Mouse (Mus musculus) limb, embryonic 13.5 days (tissue): ENCODE measurements around the gene Slc13a4. TPM values are rescaled to one million over a fixed set of nuclear protein-coding genes. Genes with fewer than 3 reads are reported as not detected.

ENCODE experiments used
- ATAC-seq: fragments of 200-750 bp; cut with Nextera tagmentation; 2 replicates; pipeline ENCODE4 v1.8.0; 2017; ENCODE audit warnings: low read depth, moderate number of reproducible peaks, moderate TSS enrichment; ENCODE audit not compliant: low FRiP score
- H3K27ac ChIP-seq: fragments of 300-500 bp; sonication (generic); 2 replicates; pipeline ENCODE4 v1.5.1; 2015; ENCODE audit warnings: inconsistent platforms, mild to moderate bottlenecking, moderate library complexity
- H3K27me3 ChIP-seq: fragments of 300-500 bp; sonication (generic); 2 replicates; pipeline ENCODE4 v1.6.1; 2015; ENCODE audit warnings: mild to moderate bottlenecking, inconsistent platforms
- H3K36me3 ChIP-seq: fragments of 300-500 bp; sonication (generic); 2 replicates; pipeline ENCODE4 v1.6.1; 2015; ENCODE audit warnings: inconsistent platforms, mild to moderate bottlenecking, moderate library complexity
- H3K4me1 ChIP-seq: fragments of 300-500 bp; sonication (generic); 2 replicates; pipeline ENCODE4 v1.6.1; 2015; ENCODE audit warnings: inconsistent platforms
- H3K4me2 ChIP-seq: fragments of 300-500 bp; sonication (generic); replicated peaks from 2 replicates; pipeline ENCODE4 v1.6.1; 2015; ENCODE audit warnings: inconsistent platforms, mild to moderate bottlenecking, moderate library complexity
- H3K4me3 ChIP-seq: fragments of 300-500 bp; sonication (generic); 2 replicates; pipeline ENCODE4 v1.5.1; 2015; ENCODE audit warnings: moderate library complexity, mild to moderate bottlenecking, inconsistent platforms
- H3K9ac ChIP-seq: fragments of 300-500 bp; sonication (generic); 2 replicates; pipeline ENCODE4 v1.6.1; 2015; ENCODE audit warnings: mild to moderate bottlenecking, inconsistent platforms
- H3K9me3 ChIP-seq: fragments of 300-500 bp; sonication (generic); 2 replicates; pipeline ENCODE4 v1.6.1; 2016; ENCODE audit warnings: inconsistent platforms
- WGBS: fragments of 180-500 bp; shearing (Covaris S2); methylation state at CpG from one replicate; pipeline ENCODE4 v1.1.7; 2015; 5-methylcytosine and 5-hydroxymethylcytosine counted together
- polyA plus RNA-seq: library from polyadenylated mRNA; unstranded; fragments of >200 nt; fragmentation: Nextera tagmentation; extraction: Ambion mirVana; gene quantifications from 2 replicates; pipeline ENCODE4 v1.2.1, GENCODE M21; 2015

The Slc13a4 gene
- polyA plus RNA-seq: 0.19 and 0.28 TPM in 2 replicates

DNA sequence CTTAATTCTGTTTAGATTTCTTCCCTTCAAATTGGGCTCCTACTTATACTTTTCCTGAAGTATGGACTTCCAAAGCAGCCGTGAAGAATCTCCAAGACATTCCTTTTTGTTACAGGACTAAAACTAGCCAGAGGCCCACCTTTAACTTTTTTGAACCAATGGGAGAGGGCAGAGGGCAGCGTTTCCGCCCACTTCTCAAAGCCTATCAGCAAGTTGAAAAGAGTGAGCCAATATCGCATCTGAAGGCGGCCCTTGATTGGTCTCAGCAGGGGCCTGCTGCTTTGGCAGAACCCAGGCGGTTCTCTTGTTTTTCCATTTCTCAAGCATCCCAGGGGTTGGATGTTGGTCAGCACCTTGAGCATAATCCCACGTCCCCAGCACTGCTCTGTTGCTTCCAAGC lies at the start of gene Slc13a4:
TSS of gene Slc13a4 (minus strand) at position 95 of the 400 bp plus-strand sequence.
- 35% methylated on average over 7 of the region's 7 CpGs for WGBS
- Histone ChIP-seq H3K4me1 (no peaks in the 10 kb centered on the region), H3K4me3 (no peak within 1 kb of the TSS), H3K27ac (no peak within 1 kb of the TSS), H3K27me3 (no peaks in the 10 kb centered on the region), H3K9ac (no peak within 1 kb of the TSS), H3K36me3 (no peaks in the 10 kb centered on the region; the same call in 1 of the 2 replicates), H3K4me2 (no peak within 1 kb of the TSS), H3K9me3 (no peaks in the 10 kb centered on the region)
- no peak for ATAC-seq

- ATAC-seq: no peak
- Histone ChIP-seq H3K4me2 (no peak overlapping the region), H3K4me1 (peaks cover 37% of the 10 kb centered on the region), H3K27me3 (no peaks in the 10 kb centered on the region), H3K4me3 (no peak overlapping the region), H3K27ac (peak overlapping the region; percentile 74; the same call in 1 of the 2 replicates), H3K9me3 (peaks cover 4% of the 10 kb centered on the region; the same call in 1 of the 2 replicates), H3K36me3 (no peaks in the 10 kb centered on the region), H3K9ac (no peak overlapping the region)
- 75% methylated on average over 3 of the region's 3 CpGs for WGBS
Measured at GRCm38 (mm10) chr6:35355320-35355719, 47.4 kb upstream of the Slc13a4 start.

DNA sequence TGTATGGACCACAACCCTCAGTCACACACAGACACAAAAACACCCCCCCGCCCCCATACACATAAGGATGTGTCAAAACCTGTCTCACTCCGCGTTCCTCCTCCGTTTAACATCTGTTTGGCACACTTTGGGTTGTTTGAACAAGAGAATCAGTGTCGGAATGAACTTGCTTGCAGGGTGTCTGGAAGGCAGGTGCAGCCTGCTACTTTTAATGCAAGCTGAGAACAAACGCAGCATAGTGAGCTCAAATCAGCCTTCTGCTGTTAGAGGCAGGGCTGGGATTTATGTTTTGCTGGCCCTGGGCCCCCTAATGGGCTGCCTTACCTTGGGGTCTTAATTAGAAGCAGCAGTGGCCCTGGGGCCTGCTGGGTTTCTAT lies 46.7 kb upstream of the Slc13a4 start:
- Histone ChIP-seq H3K9me3 (peaks cover 4% of the 10 kb centered on the region; the same call in 1 of the 2 replicates), H3K9ac (no peak overlapping the region), H3K27ac (peak overlapping the region; percentile 84), H3K4me1 (peaks cover 42% of the 10 kb centered on the region), H3K27me3 (no peaks in the 10 kb centered on the region), H3K4me2 (peak overlapping the region; percentile 58), H3K36me3 (no peaks in the 10 kb centered on the region), H3K4me3 (peak overlapping the region; percentile 14; the same call in 1 of the 2 replicates)
- WGBS: 3% methylated on average over 6 of the region's 6 CpGs
- peak; percentile 91 for ATAC-seq

GRCm38 (mm10) chr6:35353846-35354621 lies 46.1 kb upstream of the Slc13a4 start:
- WGBS: 5% methylated on average over 17 of the region's 18 CpGs
- no peaks in the 10 kb centered on the region for H3K36me3 ChIP-seq
- H3K4me2 ChIP-seq: peak overlapping the region; percentile 58
- peaks cover 42% of the 10 kb centered on the region for H3K4me1 ChIP-seq
- peak overlapping the region; percentile 14 for H3K4me3 ChIP-seq
- H3K9me3 ChIP-seq: peaks cover 2% of the 10 kb centered on the region; the same call in 1 of the 2 replicates
- H3K27me3 ChIP-seq: no peaks in the 10 kb centered on the region
- peak overlapping the region; percentile 84 for H3K27ac ChIP-seq
- ATAC-seq: peak; percentile 39; the same call in 1 of the 2 replicates
- no peak overlapping the region for H3K9ac ChIP-seq

DNA sequence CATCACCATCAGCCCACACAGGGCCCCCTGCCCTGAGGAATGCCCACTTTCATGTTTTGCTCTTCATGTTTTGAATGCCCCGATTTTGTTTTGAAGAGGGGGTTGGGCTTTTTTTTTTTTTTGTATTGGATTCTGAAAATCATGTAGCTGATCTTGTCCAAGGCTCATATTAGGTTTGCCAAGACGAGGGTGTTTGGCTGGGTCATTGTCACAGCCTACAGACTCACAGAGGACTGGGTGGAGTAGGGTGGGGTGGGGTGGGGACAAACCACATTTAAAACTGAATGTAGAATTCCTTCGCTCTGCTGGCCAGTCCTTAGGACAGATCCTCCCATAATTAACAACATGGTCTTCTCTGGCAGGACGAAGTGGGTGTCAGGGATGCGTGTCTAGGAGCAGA lies 45.5 kb upstream of the Slc13a4 start:
- ATAC-seq: no peak
- WGBS: 44% methylated on average over 5 of the region's 5 CpGs
- Histone ChIP-seq H3K9me3 (no peaks in the 10 kb centered on the region), H3K4me3 (no peak overlapping the region), H3K27ac (peak overlapping the region; percentile 84), H3K9ac (no peak overlapping the region), H3K4me1 (peaks cover 42% of the 10 kb centered on the region), H3K4me2 (peak overlapping the region; percentile 58), H3K27me3 (no peaks in the 10 kb centered on the region), H3K36me3 (no peaks in the 10 kb centered on the region)

DNA sequence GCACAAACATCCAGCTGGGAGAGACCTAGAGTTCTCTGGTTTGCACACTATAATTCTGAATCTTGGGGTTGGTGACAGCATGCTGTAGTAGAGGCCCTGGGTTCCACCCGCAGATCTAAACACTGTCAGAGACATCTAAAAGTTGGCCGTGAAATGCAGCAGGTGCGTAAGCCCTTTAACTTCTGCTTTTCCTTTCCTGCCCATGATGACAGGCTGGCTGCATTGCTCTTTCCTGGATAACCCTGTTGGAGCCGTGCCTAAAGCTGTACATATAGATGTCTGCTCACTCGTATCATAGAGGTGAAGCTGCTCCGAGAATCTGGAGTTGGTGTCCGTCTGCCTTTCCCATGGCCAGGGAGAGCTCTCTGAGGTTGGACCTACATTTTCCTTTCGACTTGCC lies 44.9 kb upstream of the Slc13a4 start:
- Histone ChIP-seq H3K4me1 (peaks cover 42% of the 10 kb centered on the region), H3K4me2 (no peak overlapping the region), H3K9ac (no peak overlapping the region), H3K27me3 (no peaks in the 10 kb centered on the region), H3K9me3 (no peaks in the 10 kb centered on the region), H3K4me3 (no peak overlapping the region), H3K27ac (no peak overlapping the region), H3K36me3 (no peaks in the 10 kb centered on the region)
- no peak for ATAC-seq
- 83% methylated on average over 8 of the region's 8 CpGs for WGBS

DNA sequence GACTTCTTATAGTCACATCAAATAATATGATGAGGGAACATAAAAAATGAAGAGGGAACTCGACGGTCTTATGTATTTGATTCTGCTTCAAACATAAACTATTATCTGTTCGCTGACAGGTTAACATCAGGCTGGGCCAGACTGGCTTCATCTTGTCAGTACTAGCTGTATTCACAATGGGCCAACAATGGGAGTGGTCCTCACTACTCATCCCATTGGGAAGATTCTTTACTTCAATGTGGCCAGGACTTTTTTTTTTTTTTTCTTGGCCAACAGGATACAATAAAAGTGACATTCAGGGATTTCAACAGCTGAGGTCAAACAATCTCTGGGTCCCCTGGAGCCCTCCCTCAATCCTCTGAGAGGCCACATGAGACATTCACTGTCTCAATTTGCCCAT lies 43.9 kb upstream of the Slc13a4 start:
- Histone ChIP-seq H3K4me2 (no peak overlapping the region), H3K9me3 (no peaks in the 10 kb centered on the region), H3K36me3 (no peaks in the 10 kb centered on the region), H3K27ac (no peak overlapping the region), H3K9ac (no peak overlapping the region), H3K4me3 (no peak overlapping the region), H3K4me1 (peaks cover 42% of the 10 kb centered on the region), H3K27me3 (no peaks in the 10 kb centered on the region)
- no peak for ATAC-seq
- WGBS: 92% methylated on average over 3 of the region's 3 CpGs

DNA sequence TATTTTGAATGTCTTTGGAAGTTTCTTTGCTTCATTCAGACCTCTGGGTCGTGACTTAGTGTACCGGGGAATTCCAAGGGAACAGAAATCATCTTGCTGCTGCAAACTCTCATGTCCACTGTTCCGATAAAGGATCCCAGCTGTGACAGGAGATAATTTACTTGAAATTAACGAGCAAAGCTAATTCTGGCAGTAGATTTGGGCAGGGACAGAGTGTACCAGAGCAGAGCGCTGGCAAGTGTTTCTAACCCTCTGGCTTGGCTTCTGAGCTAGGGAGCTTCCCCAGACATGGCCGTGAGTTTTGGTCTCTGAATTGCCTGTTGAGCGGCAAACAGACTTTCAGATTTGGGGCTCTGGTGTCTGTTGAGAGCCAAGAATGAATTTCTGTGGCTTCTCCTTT lies 41.9 kb upstream of the Slc13a4 start:
- H3K4me2 ChIP-seq: no peak overlapping the region
- no peak for ATAC-seq
- no peak overlapping the region for H3K4me3 ChIP-seq
- 43% methylated on average over 7 of the region's 7 CpGs for WGBS
- H3K27ac ChIP-seq: 0 out of 2 replicates have a peak overlapping the region, but pooled peaks have one; percentile 6
- no peaks in the 10 kb centered on the region for H3K9me3 ChIP-seq
- H3K27me3 ChIP-seq: no peaks in the 10 kb centered on the region
- peaks cover 36% of the 10 kb centered on the region for H3K4me1 ChIP-seq
- H3K9ac ChIP-seq: no peak overlapping the region
- H3K36me3 ChIP-seq: no peaks in the 10 kb centered on the region

GRCm38 (mm10) chr6:35338640-35339039 lies 30.7 kb upstream of the Slc13a4 start:
- 35% methylated on average over 3 of the region's 3 CpGs for WGBS
- H3K4me1 ChIP-seq: no peaks in the 10 kb centered on the region
- H3K9me3 ChIP-seq: no peaks in the 10 kb centered on the region
- no peak overlapping the region for H3K4me3 ChIP-seq
- no peak for ATAC-seq
- no peak overlapping the region for H3K27ac ChIP-seq
- H3K36me3 ChIP-seq: no peaks in the 10 kb centered on the region
- H3K4me2 ChIP-seq: no peak overlapping the region
- no peaks in the 10 kb centered on the region for H3K27me3 ChIP-seq
- H3K9ac ChIP-seq: no peak overlapping the region

DNA sequence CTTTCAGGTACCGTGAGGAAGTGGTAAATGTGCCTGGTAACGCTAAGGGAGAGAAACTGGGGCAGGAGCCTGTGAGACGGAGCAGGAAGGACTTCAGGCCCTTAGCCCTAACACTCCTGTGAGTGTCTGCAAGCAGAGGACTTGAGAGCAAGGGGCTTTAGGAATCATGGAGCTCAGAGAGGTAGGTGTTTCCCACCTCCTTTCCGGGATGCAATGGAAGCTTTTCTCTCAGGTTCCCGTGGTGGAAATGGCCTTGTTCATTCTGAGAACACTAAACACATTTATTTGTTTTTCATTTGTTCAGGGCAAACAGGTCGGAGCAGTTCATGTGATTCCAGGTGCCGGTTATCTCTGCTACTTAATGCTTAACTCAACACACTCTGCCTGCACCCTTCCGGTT lies 29.9 kb upstream of the Slc13a4 start:
- Histone ChIP-seq H3K4me2 (no peak overlapping the region), H3K9ac (no peak overlapping the region), H3K27ac (no peak overlapping the region), H3K4me1 (no peaks in the 10 kb centered on the region), H3K4me3 (no peak overlapping the region), H3K27me3 (no peaks in the 10 kb centered on the region), H3K9me3 (no peaks in the 10 kb centered on the region), H3K36me3 (no peaks in the 10 kb centered on the region)
- 80% methylated on average over 8 of the region's 8 CpGs for WGBS
- ATAC-seq: no peak

DNA sequence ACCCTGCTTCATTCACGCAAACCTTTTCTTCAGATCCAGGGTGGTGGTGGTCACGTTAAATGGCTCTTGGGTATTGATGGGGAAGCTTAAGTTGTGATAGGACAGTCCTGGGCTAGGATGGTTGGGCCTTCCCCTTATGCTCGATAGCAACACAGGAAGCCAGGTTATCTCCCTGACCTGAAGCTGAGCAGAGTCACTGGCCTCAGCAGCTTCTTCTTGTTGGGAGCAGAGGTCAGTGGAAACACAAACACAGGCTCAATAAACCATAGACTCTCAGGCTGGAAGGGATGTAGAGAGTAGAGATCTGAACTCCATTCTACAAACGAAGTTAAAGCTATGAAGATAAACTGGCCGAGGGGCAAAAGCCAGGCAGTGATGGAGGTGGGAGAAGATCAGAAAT lies 27.5 kb upstream of the Slc13a4 start:
- Histone ChIP-seq H3K9ac (no peak overlapping the region), H3K4me1 (peaks cover 9% of the 10 kb centered on the region), H3K27ac (no peak overlapping the region), H3K4me3 (no peak overlapping the region), H3K9me3 (no peaks in the 10 kb centered on the region), H3K36me3 (no peaks in the 10 kb centered on the region), H3K27me3 (no peaks in the 10 kb centered on the region), H3K4me2 (no peak overlapping the region)
- 60% methylated on average over 5 of the region's 5 CpGs for WGBS
- ATAC-seq: no peak

- no peak for ATAC-seq
- Histone ChIP-seq H3K27ac (no peak overlapping the region), H3K4me1 (peaks cover 9% of the 10 kb centered on the region), H3K9ac (no peak overlapping the region), H3K4me2 (no peak overlapping the region), H3K27me3 (no peaks in the 10 kb centered on the region), H3K9me3 (no peaks in the 10 kb centered on the region), H3K36me3 (no peaks in the 10 kb centered on the region), H3K4me3 (no peak overlapping the region)
- WGBS: 74% methylated on average over 4 of the region's 4 CpGs
Measured at GRCm38 (mm10) chr6:35334278-35334677, 26.3 kb upstream of the Slc13a4 start.

GRCm38 (mm10) chr6:35333632-35334031 lies 25.7 kb upstream of the Slc13a4 start:
- ATAC-seq: no peak

More at GRCm38 (mm10) chr6:35333632-35334031, 25.7 kb upstream of the Slc13a4 start:
- no peaks in the 10 kb centered on the region for H3K27me3 ChIP-seq
- no peak overlapping the region for H3K4me3 ChIP-seq
- H3K36me3 ChIP-seq: no peaks in the 10 kb centered on the region
- H3K9ac ChIP-seq: no peak overlapping the region
- H3K4me2 ChIP-seq: no peak overlapping the region
- no peaks in the 10 kb centered on the region for H3K9me3 ChIP-seq
- no peak overlapping the region for H3K27ac ChIP-seq
- 38% methylated on average over 3 of the region's 3 CpGs for WGBS
- peaks cover 9% of the 10 kb centered on the region for H3K4me1 ChIP-seq
